Mouse (Mus musculus): ENCODE data around the gene Fgf4. TPM values are rescaled to one million over a fixed set of nuclear protein-coding genes. Genes with fewer than 3 reads are reported as not detected.
"Not testable (repeated sequence)": the region's sequence is repeated elsewhere in the genome, so short reads cannot be mapped to it uniquely, and the experiment has no call there.

Fgf4 gene
- total RNA-seq, 4 experiments from 2014 or later: not detected

DNA sequence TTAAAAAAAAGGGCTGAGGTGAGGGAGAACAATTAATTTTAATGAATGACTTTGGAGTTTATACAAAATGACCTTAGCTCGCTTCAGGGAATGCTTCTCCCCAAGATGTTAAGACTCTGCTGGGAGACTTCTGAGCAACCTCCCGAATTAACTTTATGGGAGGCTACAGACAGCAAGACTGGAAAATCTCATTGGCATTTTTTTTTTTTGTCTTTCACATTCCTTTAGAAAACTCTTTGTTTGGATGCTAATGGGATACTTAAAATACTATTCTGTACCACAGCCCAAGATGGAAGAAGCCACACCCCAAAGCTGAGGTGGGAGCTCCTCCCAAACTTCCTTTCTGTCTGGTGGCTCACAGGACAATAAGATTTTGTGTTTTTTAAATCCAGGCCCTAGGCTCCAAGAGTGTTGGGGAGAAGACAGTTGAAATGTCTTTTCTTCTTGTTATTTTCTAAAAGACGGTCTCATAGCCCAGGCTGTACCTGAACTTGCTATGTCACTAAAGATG is 17.0 kb downstream of the Fgf4 start:
- DNase-seq (ENCODE audit: low spot score in 2 of 2): no peak

DNA sequence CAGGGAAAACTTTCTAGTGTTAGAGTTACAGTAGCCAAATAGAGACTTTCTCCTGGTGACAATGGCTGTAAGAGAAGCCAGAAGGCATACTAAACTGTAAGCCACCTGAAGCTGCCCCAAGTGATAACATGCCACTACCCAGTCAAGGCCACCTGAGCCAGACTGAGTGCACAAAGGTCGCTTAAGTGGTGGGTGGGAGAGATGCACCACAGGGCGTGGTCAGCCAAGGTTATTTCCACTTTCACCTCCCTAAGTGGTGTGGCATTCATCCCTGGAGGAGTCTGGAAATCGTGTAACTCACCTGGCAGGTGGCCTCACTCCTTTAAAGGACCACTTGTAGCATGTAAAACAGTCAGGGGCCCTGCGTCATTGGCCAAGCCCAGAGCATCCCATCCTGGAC is 20.0 kb downstream of the Fgf4 start:
- no peak for DNase-seq (ENCODE audit: low spot score in 2 of 2)

DNA sequence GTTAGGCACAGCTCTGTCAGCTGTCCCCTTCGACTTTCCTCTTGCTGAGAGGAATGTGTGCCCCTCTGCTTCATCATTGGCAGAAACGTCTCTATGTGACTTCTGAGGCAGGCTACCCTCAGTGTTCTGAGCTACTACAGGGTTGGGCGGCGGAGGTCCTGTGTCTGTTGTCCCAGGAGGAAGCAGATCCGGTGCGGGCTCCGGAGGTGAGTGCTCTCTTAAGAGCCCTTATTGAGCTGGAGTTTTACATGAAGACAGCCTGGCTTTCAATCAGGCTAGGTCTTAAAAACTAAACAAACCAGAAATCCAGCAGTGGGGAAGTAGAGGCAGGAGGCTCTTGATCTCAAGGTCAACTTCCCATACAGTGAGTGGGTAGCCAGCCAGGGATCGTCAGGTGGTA is 20.4 kb downstream of the Fgf4 start:
- no peak for DNase-seq (ENCODE audit: low spot score in 2 of 2)

DNA sequence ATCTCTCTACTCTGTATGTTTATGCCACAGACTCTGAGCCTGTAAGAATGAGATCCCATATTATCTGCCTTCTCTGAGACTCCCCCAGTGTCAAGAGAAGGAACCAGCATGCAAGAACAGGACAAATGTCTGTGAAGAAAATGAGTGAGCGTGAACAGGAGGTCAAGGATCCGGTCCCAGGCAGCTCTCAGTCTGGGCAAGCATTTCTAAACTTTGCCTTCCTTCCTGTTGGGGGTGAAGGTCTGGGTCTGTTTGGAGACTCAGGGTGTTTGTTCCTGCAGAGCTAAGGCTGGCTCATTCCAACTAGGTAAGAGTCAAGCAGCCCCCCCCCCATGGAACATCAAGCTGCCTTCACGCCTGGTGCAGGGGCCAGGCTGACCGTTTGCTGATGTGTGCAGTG is 25.3 kb downstream of the Fgf4 start:
- DNase-seq (ENCODE audit: low spot score in 2 of 2): no peak

- no peak for DNase-seq (ENCODE audit: low spot score in 2 of 2)
Observed at GRCm38 (mm10) chr7:144873160-144873559, 26.0 kb downstream of the Fgf4 start.

- DNase-seq (ENCODE audit: low spot score in 2 of 2): no peak
Observed at GRCm38 (mm10) chr7:144874226-144874625, 27.1 kb downstream of the Fgf4 start.

DNA sequence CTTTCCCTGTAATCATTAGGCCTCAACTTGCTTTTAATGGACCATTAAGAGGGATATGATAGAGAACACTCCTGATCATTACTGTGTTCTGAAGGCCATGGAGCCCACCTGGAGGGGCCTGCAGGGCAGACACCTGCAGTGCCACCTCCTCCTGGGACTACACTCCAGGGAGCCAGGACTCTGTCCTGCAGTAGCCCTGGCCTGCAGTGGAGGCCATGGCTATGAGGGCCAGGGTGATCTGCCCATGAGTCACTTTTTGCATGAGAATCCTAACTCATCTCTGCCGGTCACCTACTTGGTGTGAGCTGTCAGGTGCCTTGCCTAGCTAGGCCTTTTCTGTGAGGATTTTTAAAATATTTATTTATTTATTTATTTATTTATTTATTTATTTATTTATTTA is 31.2 kb downstream of the Fgf4 start:
- DNase-seq (ENCODE audit: low spot score in 2 of 2): no peak

GRCm38 (mm10) chr7:144883106-144883505 is 35.9 kb downstream of the Fgf4 start:
- no peak for DNase-seq (ENCODE audit: low spot score in 2 of 2)

DNA sequence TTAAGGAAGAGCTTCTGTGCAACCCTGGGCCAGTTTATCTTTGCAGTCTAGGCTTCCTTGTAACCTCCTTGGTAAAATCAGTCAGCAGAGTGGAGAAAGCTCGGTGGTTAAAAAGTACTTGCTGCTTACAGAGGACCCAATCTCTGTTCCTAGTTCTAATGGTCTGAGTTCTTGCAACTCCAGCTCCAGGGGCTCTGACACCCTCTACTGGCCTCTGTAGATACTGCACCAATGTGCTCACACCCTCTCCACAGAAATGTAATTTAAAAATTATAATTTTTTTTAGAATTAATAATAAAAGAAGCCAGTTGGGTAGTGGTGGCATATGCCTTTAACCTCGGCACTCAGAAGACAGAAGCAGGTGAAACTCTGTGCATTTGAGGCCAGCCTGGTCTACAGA is 40.5 kb downstream of the Fgf4 start:
- DNase-seq (ENCODE audit: low spot score in 2 of 2): no peak

- DNase-seq (ENCODE audit: low spot score in 2 of 2): no peak
Observed at GRCm38 (mm10) chr7:144888564-144889299, 41.6 kb downstream of the Fgf4 start.

- not testable (repeated sequence) for DNase-seq (ENCODE audit: low spot score in 2 of 2)
Observed at GRCm38 (mm10) chr7:144890661-144891060, 43.5 kb downstream of the Fgf4 start.

DNA sequence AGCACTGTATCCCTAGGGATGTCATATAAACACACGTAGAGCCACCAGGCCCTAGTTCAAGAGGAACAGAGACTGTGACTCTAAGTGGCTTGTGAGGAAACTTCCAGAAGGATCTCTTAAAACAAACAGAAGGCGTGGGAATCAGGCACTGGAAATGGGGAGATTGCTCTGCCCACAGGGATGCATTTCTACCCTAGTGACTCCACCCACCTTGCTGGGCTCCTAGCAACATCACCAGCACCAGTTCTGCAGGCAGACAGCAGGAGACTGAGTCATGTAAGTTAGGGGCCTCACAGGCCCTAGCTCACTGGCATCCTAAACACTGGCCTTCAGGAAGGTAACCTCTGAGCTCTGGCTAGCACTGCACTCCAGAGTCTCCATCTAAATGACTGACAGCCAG is 44.7 kb downstream of the Fgf4 start:
- no peak for DNase-seq (ENCODE audit: low spot score in 2 of 2)

- DNase-seq (ENCODE audit: low spot score in 2 of 2): no peak
Observed at GRCm38 (mm10) chr7:144892322-144892721, 45.2 kb downstream of the Fgf4 start.

GRCm38 (mm10) chr7:144894191-144894590 is 47.0 kb downstream of the Fgf4 start:
- no peak for DNase-seq (ENCODE audit: low spot score in 2 of 2)

DNA sequence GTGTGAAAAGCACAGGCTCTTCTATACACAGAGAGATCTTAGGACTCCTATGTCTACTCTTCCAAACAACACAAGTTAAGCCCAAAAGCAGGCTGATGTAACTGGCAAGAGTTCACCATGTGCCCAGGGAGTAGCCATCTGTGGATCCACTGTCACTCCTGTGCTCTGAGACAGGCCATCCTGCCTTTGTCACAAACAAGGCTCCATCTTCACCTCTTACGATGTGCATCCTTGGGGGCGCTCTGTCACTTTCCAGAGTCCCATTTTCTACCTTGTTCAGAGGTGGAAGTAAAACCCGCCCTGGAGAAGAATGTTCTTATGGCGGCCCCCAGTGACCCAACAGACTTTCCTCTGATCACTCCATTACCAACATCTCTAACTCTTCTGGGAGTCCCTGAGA is 47.5 kb downstream of the Fgf4 start:
- DNase-seq (ENCODE audit: low spot score in 2 of 2): no peak

GRCm38 (mm10) chr7:144895305-144896111 is 48.3 kb downstream of the Fgf4 start:
- peak; percentile 38 to 53 for DNase-seq (ENCODE audit: low spot score in 2 of 2)

- DNase-seq (ENCODE audit: low spot score in 2 of 2): no peak
Observed at GRCm38 (mm10) chr7:144896294-144897218, 49.4 kb downstream of the Fgf4 start, which contains the start of gene Fgf15. Gene Fgf15 (plus strand): TSS chr7:144896531.

- DNase-seq (ENCODE audit: low spot score in 2 of 2): no peak
Observed at GRCm38 (mm10) chr7:144898506-144898905, 51.3 kb downstream of the Fgf4 start.

DNA sequence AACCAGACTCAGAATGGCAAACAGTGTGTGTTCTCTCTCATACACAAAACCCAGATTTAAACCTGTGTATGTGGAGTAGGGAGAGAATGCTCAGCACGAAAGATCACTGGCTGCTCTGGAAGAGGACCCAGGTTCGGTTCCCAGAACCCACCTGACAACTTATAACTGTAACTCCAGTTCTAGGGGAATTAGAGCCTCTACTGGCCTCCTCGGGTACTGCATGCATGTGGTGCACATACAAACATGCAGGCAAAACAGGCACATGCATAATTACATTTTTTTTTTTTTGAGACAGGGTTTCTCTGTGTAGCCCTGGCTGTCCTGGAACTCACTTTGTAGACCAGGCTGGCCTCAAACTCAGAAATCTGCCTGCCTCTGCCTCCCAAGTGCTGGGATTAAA is 58.3 kb downstream of the Fgf4 start:
- DNase-seq (ENCODE audit: low spot score in 2 of 2): not testable (repeated sequence)

DNA sequence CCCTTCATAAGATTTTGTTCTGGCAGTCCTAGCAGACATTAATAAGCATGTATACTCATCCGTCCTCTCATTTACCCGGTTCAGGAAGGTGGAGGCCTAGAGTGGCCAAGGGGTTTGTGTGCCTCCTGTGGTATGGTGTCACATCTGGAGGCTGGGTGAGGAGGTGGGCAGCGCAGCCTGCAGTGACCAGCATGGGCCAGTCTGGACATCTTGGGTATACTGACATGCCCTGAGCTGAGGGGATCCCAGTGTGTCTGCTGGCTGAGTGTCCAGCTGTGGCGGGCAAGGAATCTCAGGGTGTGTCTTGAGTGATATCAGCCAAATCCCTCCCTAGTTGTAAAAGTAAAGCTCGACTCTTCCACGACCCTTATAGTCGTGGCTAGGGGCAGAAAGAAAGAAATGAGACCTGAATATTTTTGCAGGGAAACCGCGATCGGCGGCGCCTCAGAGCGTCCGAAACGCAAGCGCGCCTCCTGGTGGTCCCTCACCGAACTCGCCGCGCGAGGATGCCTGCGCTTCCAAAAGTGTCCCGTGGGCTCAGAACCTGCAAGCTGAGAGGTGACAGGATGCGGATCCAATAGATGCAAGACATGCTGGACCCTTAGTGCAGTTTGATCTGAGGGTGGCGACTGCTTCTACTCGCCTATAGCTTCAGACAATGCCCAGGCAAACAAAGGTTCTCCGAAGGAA is 59.7 kb downstream of the Fgf4 start:
- DNase-seq (ENCODE audit: low spot score in 2 of 2): peak in 1 of 2 experiments; percentile 42

- no peak for DNase-seq (ENCODE audit: low spot score in 2 of 2)
Observed at GRCm38 (mm10) chr7:144907793-144908192, 60.6 kb downstream of the Fgf4 start.

Measured in left cerebral cortex, adult 8-10 months (tissue).